Mouse (Mus musculus): ENCODE measurements around the gene Map3k14.

DNA sequence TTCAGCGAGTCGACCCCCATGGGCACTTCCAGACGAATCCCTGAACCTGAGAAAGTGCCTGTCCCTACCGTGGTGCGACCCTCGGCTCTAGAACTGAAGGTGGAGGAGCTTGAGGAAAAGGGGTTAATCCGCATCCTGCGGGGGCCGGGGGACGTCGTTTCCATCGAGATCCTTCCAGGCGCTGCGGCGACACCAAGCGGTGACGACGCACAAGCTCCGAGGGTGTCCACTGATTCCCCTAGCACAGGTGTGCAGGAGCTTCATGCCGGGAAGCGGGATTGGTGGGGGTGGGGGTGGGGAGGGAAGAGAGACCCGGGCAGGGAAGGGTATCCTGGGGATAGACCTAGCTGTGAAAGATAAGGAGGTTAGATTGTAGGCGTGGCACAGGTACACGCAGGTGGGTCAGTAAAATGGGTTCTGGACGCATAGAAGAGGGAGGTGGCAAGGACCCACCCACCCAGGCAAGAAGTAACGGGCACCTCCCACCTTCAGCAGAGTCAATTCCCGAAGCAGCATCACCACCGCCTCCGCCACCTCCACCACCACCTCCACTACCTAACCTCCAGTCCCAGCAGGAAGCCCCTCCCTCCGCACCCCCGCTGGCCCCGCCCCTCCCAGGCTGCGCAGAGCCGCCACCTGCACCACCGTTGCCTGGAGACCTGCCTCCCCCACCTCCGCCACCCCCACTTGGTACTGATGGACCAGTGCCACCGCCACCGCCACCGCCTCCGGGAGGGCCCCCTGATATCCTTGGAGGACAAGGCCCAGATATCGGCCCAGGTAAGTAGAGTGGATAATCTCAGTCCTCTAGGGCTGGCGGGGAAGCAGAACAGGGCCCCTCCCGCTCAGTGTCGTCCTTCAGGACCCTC lies 74.1 kb downstream of the Map3k14 start:
- TF ChIP-seq CTCF (IDR thresholded peaks at IDR 0.05; ENCODE audit: extremely low read depth, insufficient read length, insufficient replicate concordance, low read depth, low read length) (peak; percentile 29; the same call in 1 of the 2 replicates), POLR2A (IDR thresholded peaks at IDR 0.05; ENCODE audit: low read depth, low read length) (no peak)

All from small intestine, adult 2 months (tissue).